In the genomic region with DNA sequence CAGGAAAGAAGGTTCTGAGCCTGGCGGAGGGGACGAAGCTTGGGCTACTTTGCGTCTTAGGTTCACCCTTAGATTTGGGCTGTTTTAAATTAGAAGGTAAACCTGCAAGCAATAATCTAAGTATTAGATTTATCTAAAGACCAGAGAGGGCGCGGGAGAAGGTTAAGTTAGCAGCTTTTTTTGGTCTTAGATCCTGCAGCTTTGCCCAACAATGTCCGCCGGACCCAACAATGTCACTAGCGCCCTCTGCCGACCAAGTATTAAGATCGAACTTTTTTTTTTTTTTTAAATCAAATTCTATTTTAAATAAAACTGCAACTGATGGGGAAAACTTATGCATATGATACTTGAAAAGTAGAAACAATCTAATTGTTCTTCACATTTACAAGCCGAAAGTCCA, we compare ENCODE assay signal across 7 mouse cellular contexts. TPM values are rescaled to one million over a fixed set of nuclear protein-coding genes. Genes with fewer than 3 reads are reported as not detected.
DNase-seq lines count a peak whose midpoint lies in the region; ATAC-seq and TF ChIP-seq lines count a peak whose summit lies in the region.

No protein-coding gene starts in this region.

- intact Hi-C loops in left cerebral cortex, adult 2 months (cut with DNase I) = no loop called here
- intact Hi-C loops in left cerebral cortex, postnatal 36 days (cut with DNase I) = loop anchor here (2.0 kb wide), 1 partner anchor 104 kb away; no protein-coding TSS in a partner anchor

- no peaks in the 10 kb centered on the region; the same call in 1 of the 2 replicates for H3K79me2 ChIP-seq in MEL (ENCODE audit: control insufficient read depth, insufficient read depth, low read length, poor library complexity)

- no peak for TF ChIP-seq POLR2A in MEL (IDR thresholded peaks at IDR 0.05; ENCODE audit: control insufficient read depth in 1 of 2, insufficient read depth in 1 of 2, low read depth in 1 of 2, low read length in 2 of 2, poor library complexity in 1 of 2)
- no peak for TF ChIP-seq POLR2A in bone marrow, adult 2 months (IDR thresholded peaks at IDR 0.05; ENCODE audit: borderline replicate concordance, control insufficient read depth, low read depth, low read length)

- peak; percentile 74 for TF ChIP-seq RAD21 in MEL (IDR thresholded peaks at IDR 0.05; ENCODE audit: low read depth, low read length)

- 31% methylated on average over 11 of the region's 11 CpGs for WGBS in bone marrow, adult 2 months
- WGBS in liver, embryonic 13.5 days (ENCODE audit: insufficient replicate concordance) = 28% methylated on average over 11 of the region's 11 CpGs

- peak; percentile 66 for TF ChIP-seq CTCF in left cerebral cortex, adult 2 months (IDR thresholded peaks at IDR 0.05)
- peak; percentile 23 to 82 (median 79); a peak in 5 of 6 replicates for TF ChIP-seq CTCF in MEL (IDR thresholded peaks at IDR 0.05 in 2 of 3, conservative IDR thresholded peaks at IDR 0.05 in 1 of 3; ENCODE audit: control insufficient read depth in 1 of 3, insufficient read depth in 1 of 3, low read depth in 2 of 3, low read length in 3 of 3, poor library complexity in 1 of 3, severe bottlenecking in 1 of 3)
- TF ChIP-seq CTCF in bone marrow, adult 2 months (IDR thresholded peaks at IDR 0.05; ENCODE audit: control insufficient read depth, insufficient read depth, low read length) = peak; percentile 62

- no peaks in the 10 kb centered on the region for H3K27me3 ChIP-seq in MEL (ENCODE audit: control insufficient read depth in 1 of 2, insufficient read depth in 2 of 2, low read length in 2 of 2)
- no peaks in the 10 kb centered on the region for H3K27me3 ChIP-seq in liver, embryonic 13.5 days

- no peak for ATAC-seq in liver, embryonic 13.5 days (ENCODE audit: low read depth)

- no peak overlapping the region for H3K9ac ChIP-seq in MEL (ENCODE audit: control insufficient read depth, low read depth, low read length, poor library complexity, severe bottlenecking)
- 0 out of 2 replicates have a peak overlapping the region, but pooled peaks have one; percentile 22 for H3K9ac ChIP-seq in liver, embryonic 13.5 days

- H3K4me2 ChIP-seq in liver, embryonic 13.5 days = peak overlapping the region; percentile 38

- H3K4me3 ChIP-seq in left cerebral cortex, adult 2 months = no peak overlapping the region
- no peak overlapping the region for H3K4me3 ChIP-seq in MEL (ENCODE audit: control insufficient read depth in 1 of 2, insufficient read depth in 1 of 2, low read depth in 2 of 2, low read length in 2 of 2)
- no peak overlapping the region for H3K4me3 ChIP-seq in bone marrow, adult 2 months (replicated peaks; ENCODE audit: control insufficient read depth, low read depth, low read length)
- no peak overlapping the region for H3K4me3 ChIP-seq in liver, embryonic 13.5 days (replicated peaks)

- H3K36me3 ChIP-seq in MEL (ENCODE audit: control insufficient read depth in 1 of 2, insufficient read depth in 2 of 2, low read length in 2 of 2) = peaks cover 0 to 5% of the 10 kb centered on the region in 2 experiments; a peak in 1 of 4 replicates
- no peaks in the 10 kb centered on the region for H3K36me3 ChIP-seq in liver, embryonic 13.5 days

- no peaks in the 10 kb centered on the region for H3K9me3 ChIP-seq in MEL (replicated peaks; ENCODE audit: insufficient read depth, low read length)
- H3K9me3 ChIP-seq in liver, embryonic 13.5 days (replicated peaks) = no peaks in the 10 kb centered on the region

- no peak for TF ChIP-seq EP300 in MEL (IDR thresholded peaks at IDR 0.05; ENCODE audit: low read depth in 1 of 2, low read length in 2 of 2)

- DNase-seq in left cerebral cortex, adult 2 months (ENCODE audit: extremely low spot score in 1 of 2, low spot score in 2 of 2) = peak in 1 of 2 experiments; percentile 27
- no peak for DNase-seq in left cerebral cortex, postnatal 36 days (ENCODE audit: low spot score in 2 of 2)
- peak; percentile 83 for DNase-seq in MEL (ENCODE audit: low read depth, low spot score)
- peak; percentile 60 for DNase-seq in gastrocnemius, postnatal 10 days
- DNase-seq in liver, embryonic 13.5 days = no peak
- DNase-seq in left cerebral cortex, adult 9 months (ENCODE audit: low spot score in 2 of 2) = no peak

- H3K27ac ChIP-seq in left cerebral cortex, adult 2 months = no peak overlapping the region
- no peak overlapping the region for H3K27ac ChIP-seq in MEL (ENCODE audit: control insufficient read depth, low read depth, low read length)
- no peak overlapping the region for H3K27ac ChIP-seq in bone marrow, adult 2 months (ENCODE audit: control insufficient read depth, insufficient read depth, low read depth, low read length, poor library complexity)
- peak overlapping the region; percentile 75 for H3K27ac ChIP-seq in liver, embryonic 13.5 days

- peaks cover 6 to 7% of the 10 kb centered on the region in 2 experiments; a peak in 2 of 4 replicates for H3K4me1 ChIP-seq in MEL (ENCODE audit: control insufficient read depth in 1 of 2, insufficient read depth in 2 of 2, low read length in 2 of 2)
- H3K4me1 ChIP-seq in bone marrow, adult 2 months (ENCODE audit: control insufficient read depth, insufficient read depth, low read length) = no peaks in the 10 kb centered on the region
- peaks cover 10% of the 10 kb centered on the region; the same call in 1 of the 2 replicates for H3K4me1 ChIP-seq in liver, embryonic 13.5 days (replicated peaks)

TF ChIP-seq in MEL, 35 proteins besides CTCF, POLR2A, EP300 and RAD21:
- TF ChIP-seq ZC3H11A (IDR thresholded peaks at IDR 0.05; ENCODE audit: low read depth, low read length) (peak; percentile 60), GABPA (IDR thresholded peaks at IDR 0.05; ENCODE audit: low read depth, low read length) (no peak), ZNF384 (IDR thresholded peaks at IDR 0.05; ENCODE audit: low read depth, low read length) (peak; percentile 99), MEF2A (IDR thresholded peaks at IDR 0.05; ENCODE audit: extremely low read depth, insufficient replicate concordance, low read depth, low read length, poor library complexity, severe bottlenecking) (no peak), TAL1 (IDR thresholded peaks at IDR 0.05; ENCODE audit: low read length) (no peak), SMC3 (IDR thresholded peaks at IDR 0.05; ENCODE audit: low read depth, low read length) (peak; percentile 79), HCFC1 (IDR thresholded peaks at IDR 0.05; ENCODE audit: low read depth, low read length) (no peak), ETS1 (IDR thresholded peaks at IDR 0.05; ENCODE audit: low read depth, low read length) (no peak), MAZ (IDR thresholded peaks at IDR 0.05; ENCODE audit: low read depth, low read length) (no peak)

RNA-seq across cellular contexts. Expression of gene Cdkl4, which starts 18.6 kb away (rescaled TPM):
- total RNA-seq in left cerebral cortex, adult 2 months (2021) = 10 to 100 TPM; 17.9 to 18.9 TPM
- total RNA-seq in left cerebral cortex, postnatal 36 days (2021) = 10 to 100 TPM; 19.8 to 22.0 TPM
- 0.36 and 0.42 TPM in 2 replicates for total RNA-seq in MEL (2012; rRNA removed)
- under 1 TPM in 1 of 2 experiments, not detected in 1; 0.71 TPM for polyA plus RNA-seq in MEL (2012; ENCODE audit: insufficient read depth in 1 of 2, insufficient read length in 2 of 2, low read depth in 1 of 2, low replicate concordance in 2 of 2, missing spikeins in 1 of 2)
- polyA plus RNA-seq in bone marrow, adult 2 months (2011; ENCODE audit: insufficient read depth, insufficient read length, low replicate concordance, missing spikeins) = 0.31 and 0.52 TPM in 2 replicates
- under 1 TPM; 0.09 to 0.14 TPM for total RNA-seq in gastrocnemius, postnatal 10 days (2021)
- polyA plus RNA-seq in liver, embryonic 13.5 days (2015; fragmentation: Nextera tagmentation; extraction: Ambion mirVana) = 0.15 and 0.22 TPM in 2 replicates

Comparison
In these comparisons a context has a peak if more than half of its experiments do, and no peak if none do; other contexts are left out.
1. DNase-seq: peak in MEL (single experiment) and gastrocnemius, postnatal 10 days (single experiment); none in left cerebral cortex, postnatal 36 days (0 of 2), liver, embryonic 13.5 days (single experiment) and left cerebral cortex, adult 9 months (0 of 2).
2. RNA of gene Cdkl4, which starts 18.6 kb away (total RNA-seq): 19.8 to 22.0 TPM in left cerebral cortex, postnatal 36 days and 17.9 to 18.9 TPM in left cerebral cortex, adult 2 months; 0.36 to 0.42 TPM in MEL and 0.09 to 0.14 TPM in gastrocnemius, postnatal 10 days; every median in the first group is over 10 times any median in the second.
3. Peak in every context shown above with its lines, with median percentiles within 50 percentile points of each other: CTCF ChIP-seq.